Mouse (Mus musculus) hindbrain, embryonic 12.5 days (tissue): ENCODE measurements at regions not wholly inside any gene's neighbourhood (a gene's known extent, or its start where the extent isn't known, plus 50 kb on each side); places are given as distances from the start of the nearest gene placed in this dataset.

ENCODE experiments used
- ATAC-seq: fragments of 200-750 bp; cut with Nextera tagmentation; 2 replicates; pipeline ENCODE4 v1.8.0; 2017; ENCODE audit warnings: moderate TSS enrichment; ENCODE audit not compliant: low FRiP score
- H3K27ac ChIP-seq: fragments of 300-500 bp; sonication (generic); 2 replicates; pipeline ENCODE4 v1.5.1; 2016; ENCODE audit warnings: mild to moderate bottlenecking
- H3K27me3 ChIP-seq: fragments of 300-500 bp; sonication (generic); 2 replicates; pipeline ENCODE4 v1.6.1; 2016; ENCODE audit warnings: mild to moderate bottlenecking
- H3K36me3 ChIP-seq: fragments of 300-500 bp; sonication (generic); 2 replicates; pipeline ENCODE4 v1.6.1; 2016; ENCODE audit warnings: mild to moderate bottlenecking
- H3K4me1 ChIP-seq: fragments of 300-500 bp; sonication (generic); 2 replicates; pipeline ENCODE4 v1.6.1; 2016
- H3K4me2 ChIP-seq: fragments of 300-500 bp; sonication (generic); replicated peaks from 2 replicates; pipeline ENCODE4 v1.6.1; 2016; ENCODE audit warnings: mild to moderate bottlenecking
- H3K4me3 ChIP-seq: fragments of 300-500 bp; sonication (generic); 2 replicates; pipeline ENCODE4 v1.5.1; 2016; ENCODE audit warnings: mild to moderate bottlenecking
- H3K9ac ChIP-seq: fragments of 300-500 bp; sonication (generic); 2 replicates; pipeline ENCODE4 v1.6.1; 2016; ENCODE audit warnings: mild to moderate bottlenecking, moderate library complexity
- H3K9me3 ChIP-seq: fragments of 300-500 bp; sonication (generic); replicated peaks from 2 replicates; pipeline ENCODE4 v1.6.1; 2016; ENCODE audit warnings: mild to moderate bottlenecking
- WGBS: fragments of 180-500 bp; shearing (Covaris S2); methylation state at CpG from one replicate; pipeline ENCODE4 v1.1.7; 2016; 5-methylcytosine and 5-hydroxymethylcytosine counted together

GRCm38 (mm10) chr9:41558456-41558855, 397.0 kb upstream of the Ubash3b start:
- 99% methylated on average over 3 of the region's 3 CpGs for WGBS
- no peak for ATAC-seq
- Histone ChIP-seq H3K4me3 (no peak overlapping the region), H3K27me3 (no peaks in the 10 kb centered on the region), H3K27ac (no peak overlapping the region), H3K36me3 (peaks cover 2% of the 10 kb centered on the region; the same call in 1 of the 2 replicates), H3K4me2 (no peak overlapping the region), H3K4me1 (no peaks in the 10 kb centered on the region), H3K9me3 (no peaks in the 10 kb centered on the region), H3K9ac (no peak overlapping the region)

GRCm38 (mm10) chr9:41556888-41557287, 395.4 kb upstream of the Ubash3b start:
- 88% methylated on average over 4 of the region's 4 CpGs for whole genome bisulfite sequencing
- ATAC-seq: no peak
- no peaks in the 10 kb centered on the region for H3K27me3 ChIP-seq
- no peak overlapping the region for H3K27ac ChIP-seq
- H3K36me3 ChIP-seq: 0 out of 2 replicates have a peak, but pooled peaks cover 2% of the 10 kb centered on the region
- H3K4me3 ChIP-seq: no peak overlapping the region
- no peaks in the 10 kb centered on the region for H3K9me3 ChIP-seq
- no peak overlapping the region for H3K9ac ChIP-seq
- no peak overlapping the region for H3K4me2 ChIP-seq
- H3K4me1 ChIP-seq: no peaks in the 10 kb centered on the region

- peaks cover 10% of the 10 kb centered on the region for H3K4me1 ChIP-seq
- no peak for ATAC-seq
- H3K9ac ChIP-seq: no peak overlapping the region
- WGBS: 88% methylated on average over 1 of the region's 1 CpGs
- no peak overlapping the region for H3K4me3 ChIP-seq
- H3K36me3 ChIP-seq: no peaks in the 10 kb centered on the region
- H3K27me3 ChIP-seq: no peaks in the 10 kb centered on the region
- H3K4me2 ChIP-seq: no peak overlapping the region
- H3K27ac ChIP-seq: no peak overlapping the region
- no peaks in the 10 kb centered on the region for H3K9me3 ChIP-seq
Measured at GRCm38 (mm10) chr9:41545776-41546175, 384.3 kb upstream of the Ubash3b start.

GRCm38 (mm10) chr9:41542511-41542910, 381.0 kb upstream of the Ubash3b start:
- H3K27ac ChIP-seq: no peak overlapping the region
- WGBS: 73% methylated on average over 5 of the region's 5 CpGs

GRCm38 (mm10) chr9:41541327-41541726, 379.8 kb upstream of the Ubash3b start:
- Histone ChIP-seq H3K4me3 (no peak overlapping the region), H3K9me3 (no peaks in the 10 kb centered on the region), H3K4me2 (no peak overlapping the region), H3K36me3 (no peaks in the 10 kb centered on the region), H3K27me3 (no peaks in the 10 kb centered on the region), H3K4me1 (peaks cover 10% of the 10 kb centered on the region), H3K27ac (peak overlapping the region; percentile 49), H3K9ac (no peak overlapping the region)
- ATAC-seq: 0 out of 2 replicates have a peak, but pooled peaks have one; percentile 8
- 59% methylated on average over 6 of the region's 6 CpGs for WGBS

More at GRCm38 (mm10) chr9:41542511-41542910, 381.0 kb upstream of the Ubash3b start:
- H3K4me3 ChIP-seq: no peak overlapping the region
- no peak for ATAC-seq
- H3K9ac ChIP-seq: no peak overlapping the region
- no peak overlapping the region for H3K4me2 ChIP-seq
- no peaks in the 10 kb centered on the region for H3K36me3 ChIP-seq
- H3K9me3 ChIP-seq: no peaks in the 10 kb centered on the region
- no peaks in the 10 kb centered on the region for H3K27me3 ChIP-seq
- H3K4me1 ChIP-seq: peaks cover 10% of the 10 kb centered on the region

DNA sequence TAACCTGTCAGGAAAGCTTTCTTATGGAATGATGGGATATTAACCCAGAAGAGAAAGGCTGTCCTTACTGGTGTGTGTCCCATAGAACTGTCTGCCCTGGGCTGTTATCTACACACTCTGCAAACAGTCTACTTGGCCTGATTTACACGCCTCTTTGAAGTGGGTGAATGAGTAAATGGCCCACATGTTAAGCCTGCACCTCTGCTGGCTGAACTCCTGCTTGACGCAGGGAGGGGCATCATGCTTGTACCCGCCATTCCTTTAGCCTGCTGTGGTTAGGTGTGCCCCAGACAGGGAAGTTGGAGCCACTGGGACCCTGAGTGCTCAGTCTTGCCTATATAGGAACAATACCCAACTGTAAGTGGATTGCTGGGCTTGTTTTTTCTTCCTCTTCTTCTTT, 371.3 kb upstream of the Ubash3b start:
- H3K9ac ChIP-seq: no peak overlapping the region
- H3K4me2 ChIP-seq: no peak overlapping the region
- peaks cover 4% of the 10 kb centered on the region; the same call in 1 of the 2 replicates for H3K36me3 ChIP-seq
- peaks cover 9% of the 10 kb centered on the region; the same call in 1 of the 2 replicates for H3K4me1 ChIP-seq
- WGBS: 76% methylated on average over 3 of the region's 3 CpGs
- no peak for ATAC-seq
- no peak overlapping the region; the same call in 1 of the 2 replicates for H3K27ac ChIP-seq
- no peaks in the 10 kb centered on the region for H3K27me3 ChIP-seq
- no peaks in the 10 kb centered on the region for H3K9me3 ChIP-seq
- H3K4me3 ChIP-seq: no peak overlapping the region

- Histone ChIP-seq H3K36me3 (peaks cover 4% of the 10 kb centered on the region; the same call in 1 of the 2 replicates), H3K9me3 (no peaks in the 10 kb centered on the region), H3K4me2 (no peak overlapping the region), H3K27ac (no peak overlapping the region), H3K4me3 (no peak overlapping the region), H3K4me1 (peaks cover 9% of the 10 kb centered on the region; the same call in 1 of the 2 replicates), H3K27me3 (no peaks in the 10 kb centered on the region), H3K9ac (no peak overlapping the region)
- 69% methylated on average over 7 of the region's 7 CpGs for WGBS
- ATAC-seq: no peak
Measured at GRCm38 (mm10) chr9:41532290-41532689, 370.8 kb upstream of the Ubash3b start.

DNA sequence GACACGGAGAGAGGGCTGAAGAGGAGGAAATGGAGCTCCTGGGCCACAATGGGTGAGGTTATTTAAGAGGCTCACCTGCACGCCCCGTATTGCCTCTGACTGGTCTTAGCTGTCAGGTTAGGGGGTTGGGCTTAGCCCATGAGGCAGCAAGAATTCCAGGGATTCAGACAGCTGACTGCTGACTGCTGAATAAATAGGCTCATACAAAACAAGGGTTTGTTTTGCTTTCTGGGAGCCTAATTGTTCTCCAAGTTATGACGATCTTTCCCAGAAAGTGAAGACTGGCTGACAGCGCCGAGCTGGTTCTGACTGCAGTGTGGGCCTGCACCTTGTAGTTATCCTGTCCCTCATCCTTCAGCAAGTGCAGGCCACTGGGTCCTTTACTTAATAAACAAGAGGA, 370.1 kb upstream of the Ubash3b start:
- Histone ChIP-seq H3K27ac (no peak overlapping the region), H3K27me3 (no peaks in the 10 kb centered on the region), H3K4me3 (no peak overlapping the region), H3K9me3 (no peaks in the 10 kb centered on the region), H3K9ac (no peak overlapping the region), H3K4me2 (no peak overlapping the region), H3K36me3 (peaks cover 4% of the 10 kb centered on the region; the same call in 1 of the 2 replicates), H3K4me1 (peaks cover 11% of the 10 kb centered on the region)
- no peak for ATAC-seq
- 70% methylated on average over 6 of the region's 6 CpGs for WGBS

DNA sequence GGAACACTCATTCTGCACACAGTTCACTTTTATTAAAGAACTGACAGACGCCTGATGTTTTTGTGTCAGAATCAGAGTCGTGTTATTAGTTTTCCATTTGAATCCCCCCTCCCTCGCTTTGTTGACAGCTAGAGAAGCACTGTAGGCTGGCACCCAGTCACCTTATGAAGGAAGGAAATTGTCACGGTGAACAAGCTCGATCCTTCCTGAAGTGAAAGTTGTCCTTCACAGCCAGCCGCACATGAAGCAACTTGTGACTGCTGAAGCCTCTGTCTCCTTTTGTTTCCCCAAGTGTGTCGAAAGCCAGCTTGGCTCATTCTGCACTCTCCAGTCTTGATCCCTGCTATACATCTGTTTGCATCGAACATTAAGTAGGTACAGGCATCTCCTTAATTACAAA, 364.6 kb upstream of the Ubash3b start:
- Histone ChIP-seq H3K27me3 (no peaks in the 10 kb centered on the region), H3K36me3 (peaks cover 3% of the 10 kb centered on the region; the same call in 1 of the 2 replicates), H3K4me3 (no peak overlapping the region), H3K9me3 (no peaks in the 10 kb centered on the region), H3K27ac (peak overlapping the region; percentile 70), H3K9ac (no peak overlapping the region), H3K4me1 (peaks cover 26% of the 10 kb centered on the region), H3K4me2 (no peak overlapping the region)
- ATAC-seq: no peak
- WGBS: 57% methylated on average over 8 of the region's 8 CpGs

- no peak overlapping the region for H3K4me2 ChIP-seq
- WGBS: 65% methylated on average over 1 of the region's 1 CpGs
- no peaks in the 10 kb centered on the region for H3K9me3 ChIP-seq
- peaks cover 26% of the 10 kb centered on the region for H3K4me1 ChIP-seq
- ATAC-seq: no peak
- H3K9ac ChIP-seq: no peak overlapping the region
- no peaks in the 10 kb centered on the region for H3K27me3 ChIP-seq
- H3K4me3 ChIP-seq: no peak overlapping the region
- peaks cover 3% of the 10 kb centered on the region; the same call in 1 of the 2 replicates for H3K36me3 ChIP-seq
- peak overlapping the region; percentile 70 for H3K27ac ChIP-seq
Measured at GRCm38 (mm10) chr9:41525534-41525933, 364.0 kb upstream of the Ubash3b start.

GRCm38 (mm10) chr9:41524591-41524990, 363.1 kb upstream of the Ubash3b start:
- WGBS: 75% methylated on average over 7 of the region's 7 CpGs
- no peak overlapping the region for H3K4me3 ChIP-seq
- peaks cover 3% of the 10 kb centered on the region; the same call in 1 of the 2 replicates for H3K36me3 ChIP-seq
- peak overlapping the region; percentile 70 for H3K27ac ChIP-seq
- H3K9ac ChIP-seq: 0 out of 2 replicates have a peak overlapping the region, but pooled peaks have one; percentile 14
- ATAC-seq: no peak
- H3K9me3 ChIP-seq: no peaks in the 10 kb centered on the region
- no peak overlapping the region for H3K4me2 ChIP-seq
- H3K27me3 ChIP-seq: no peaks in the 10 kb centered on the region
- H3K4me1 ChIP-seq: peaks cover 26% of the 10 kb centered on the region

DNA sequence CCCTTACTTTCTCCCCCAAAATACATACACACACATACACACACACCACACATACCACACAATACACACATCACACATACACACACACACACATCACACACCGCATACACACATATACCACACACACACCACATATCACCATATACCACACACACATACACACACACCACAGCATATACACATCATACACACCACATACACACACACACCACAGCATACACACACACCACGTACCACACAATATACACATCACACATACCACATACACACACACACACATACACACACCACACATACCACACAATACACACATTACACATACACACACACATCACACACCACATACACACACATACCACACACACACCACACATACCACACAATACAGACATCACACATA, 362.5 kb upstream of the Ubash3b start:
- Histone ChIP-seq H3K4me1 (peaks cover 26% of the 10 kb centered on the region), H3K4me2 (no peak overlapping the region), H3K9ac (0 out of 2 replicates have a peak overlapping the region, but pooled peaks have one; percentile 14), H3K27me3 (no peaks in the 10 kb centered on the region), H3K4me3 (no peak overlapping the region), H3K27ac (peak overlapping the region; percentile 70), H3K9me3 (no peaks in the 10 kb centered on the region), H3K36me3 (peaks cover 3% of the 10 kb centered on the region; the same call in 1 of the 2 replicates)
- no peak for ATAC-seq
- 94% methylated on average over 2 of the region's 2 CpGs for WGBS

GRCm38 (mm10) chr9:41522302-41522701, 360.8 kb upstream of the Ubash3b start:
- Histone ChIP-seq H3K4me1 (peaks cover 31% of the 10 kb centered on the region), H3K27ac (0 out of 2 replicates have a peak overlapping the region, but pooled peaks have one; percentile 2), H3K4me2 (no peak overlapping the region), H3K9ac (no peak overlapping the region), H3K36me3 (peaks cover 3% of the 10 kb centered on the region; the same call in 1 of the 2 replicates), H3K27me3 (no peaks in the 10 kb centered on the region), H3K4me3 (no peak overlapping the region), H3K9me3 (no peaks in the 10 kb centered on the region)
- ATAC-seq: no peak
- WGBS: 77% methylated on average over 1 of the region's 1 CpGs
